Mouse (Mus musculus): Measurements from ENCODE around the gene Scrn1. TPM values are rescaled to one million over a fixed set of nuclear protein-coding genes. Genes with fewer than 3 reads are reported as not detected.
A peak's percentile ranks its signal among the peaks of the same experiment; 100 is the strongest.

Scrn1 gene
- 10 to 100 TPM; 11.8 to 12.7 TPM for total RNA-seq (2021)
- long read RNA-seq, experiment 1, full-length matches to known transcripts, result 15 of 21 reads
- long read RNA-seq, experiment 1, partial matches to known transcripts, result 3 of 21 reads
- long read RNA-seq, experiment 1, other reads (novel, unspliced or antisense), result 3 of 21 reads
- long read RNA-seq, experiment 2, full-length matches to known transcripts, result 17 of 23 reads
- long read RNA-seq, experiment 2, partial matches to known transcripts, result 0 of 23 reads
- long read RNA-seq, experiment 2, other reads (novel, unspliced or antisense), result 6 of 23 reads

- DNase-seq (ENCODE audit: low spot score in 2 of 2), result peak; percentile 42 to 73
Measured at GRCm38 (mm10) chr6:54565665-54566545, at the start of gene Scrn1. Gene Scrn1, minus strand, starts transcription at chr6:54566489.

- DNase-seq (ENCODE audit: low spot score in 2 of 2), result peak in 1 of 2 experiments; percentile 12
Measured at GRCm38 (mm10) chr6:54606241-54606640, 40.0 kb upstream of the Scrn1 start.

GRCm38 (mm10) chr6:54604001-54604715, 37.9 kb upstream of the Scrn1 start:
- DNase-seq (ENCODE audit: low spot score in 2 of 2), result peak; percentile 15 to 24

GRCm38 (mm10) chr6:54602891-54603290, 36.6 kb upstream of the Scrn1 start:
- DNase-seq (ENCODE audit: low spot score in 2 of 2), result peak in 1 of 2 experiments; percentile 1

GRCm38 (mm10) chr6:54600681-54601347, 34.5 kb upstream of the Scrn1 start:
- no peak for DNase-seq (ENCODE audit: low spot score in 2 of 2)

- DNase-seq (ENCODE audit: low spot score in 2 of 2), result no peak
Measured at GRCm38 (mm10) chr6:54597711-54598110, 31.4 kb upstream of the Scrn1 start.

GRCm38 (mm10) chr6:54597208-54597607, 30.9 kb upstream of the Scrn1 start, which contains the start of gene Fkbp14:
Gene Fkbp14, minus strand, starts transcription at chr6:54597308.
- DNase-seq (ENCODE audit: low spot score in 2 of 2), result no peak

- no peak for DNase-seq (ENCODE audit: low spot score in 2 of 2)
Measured at GRCm38 (mm10) chr6:54595330-54595878, 29.1 kb upstream of the Scrn1 start.

GRCm38 (mm10) chr6:54594469-54595329, 28.4 kb upstream of the Scrn1 start, which contains the start of gene Plekha8:
Gene Plekha8, plus strand, starts transcription at chr6:54595111.
- DNase-seq (ENCODE audit: low spot score in 2 of 2), result peak; percentile 90 to 92

- DNase-seq (ENCODE audit: low spot score in 2 of 2), result no peak
Measured at GRCm38 (mm10) chr6:54593766-54594468, 27.6 kb upstream of the Scrn1 start.

- peak; percentile 84 to 93 for DNase-seq (ENCODE audit: low spot score in 2 of 2)
Measured at GRCm38 (mm10) chr6:54592938-54593535, 26.7 kb upstream of the Scrn1 start.

GRCm38 (mm10) chr6:54591778-54592177, 25.5 kb upstream of the Scrn1 start:
- DNase-seq (ENCODE audit: low spot score in 2 of 2), result no peak

GRCm38 (mm10) chr6:54590691-54591090, 24.4 kb upstream of the Scrn1 start:
- no peak for DNase-seq (ENCODE audit: low spot score in 2 of 2)

- DNase-seq (ENCODE audit: low spot score in 2 of 2), result no peak
Measured at GRCm38 (mm10) chr6:54588212-54588611, 21.9 kb upstream of the Scrn1 start.

GRCm38 (mm10) chr6:54587683-54588082, 21.4 kb upstream of the Scrn1 start:
- DNase-seq (ENCODE audit: low spot score in 2 of 2), result no peak

- no peak for DNase-seq (ENCODE audit: low spot score in 2 of 2)
Measured at GRCm38 (mm10) chr6:54586911-54587310, 20.6 kb upstream of the Scrn1 start.

GRCm38 (mm10) chr6:54586175-54586574, 19.9 kb upstream of the Scrn1 start:
- DNase-seq (ENCODE audit: low spot score in 2 of 2), result peak in 1 of 2 experiments; percentile 40

GRCm38 (mm10) chr6:54573218-54573955, 7.1 kb upstream of the Scrn1 start:
- DNase-seq (ENCODE audit: low spot score in 2 of 2), result no peak
